Mouse (Mus musculus): ENCODE data around the gene Mrtfa. TPM values are rescaled to one million over a fixed set of nuclear protein-coding genes. Genes with fewer than 3 reads are reported as not detected.
"Not testable (repeated sequence)": the region's sequence is repeated elsewhere in the genome, so short reads cannot be mapped to it uniquely, and the experiment has no call there.

Mrtfa gene
- polyA plus RNA-seq, 1 experiment from 2014 or later, result 22.3 TPM

- Histone ChIP-seq H3K36me3 (ENCODE audit: control insufficient read depth, insufficient read depth, low read length) (no peaks in the 10 kb centered on the region), H3K4me1 (ENCODE audit: control insufficient read depth, insufficient read depth, low read length) (no peaks in the 10 kb centered on the region), H3K27me3 (ENCODE audit: control insufficient read depth, insufficient read depth, low read length) (no peaks in the 10 kb centered on the region), H3K4me3 (ENCODE audit: low read depth, low read length) (no peak overlapping the region), H3K27ac (replicated peaks; ENCODE audit: low read depth, low read length) (no peak overlapping the region), H3K9me3 (ENCODE audit: control insufficient read depth, low read length) (no peaks in the 10 kb centered on the region), H3K9ac (ENCODE audit: low read length) (no peak overlapping the region), H3K4me2 (ENCODE audit: low read depth, severe bottlenecking) (no peak overlapping the region)
- no peak for DNase-seq (ENCODE audit: low spot score)
- no peak for ATAC-seq (ENCODE audit: insufficient number of reproducible peaks, low FRiP score, low TSS enrichment, low read depth)
- WGBS, result 91% methylated on average over 3 of the region's 3 CpGs
These were observed 37.7 kb upstream of the Mrtfa start for GRCm38 (mm10) chr15:81228258-81228657.

- Histone ChIP-seq H3K4me3 (ENCODE audit: low read depth, low read length) (no peak overlapping the region), H3K36me3 (ENCODE audit: control insufficient read depth, insufficient read depth, low read length) (no peaks in the 10 kb centered on the region), H3K27me3 (ENCODE audit: control insufficient read depth, insufficient read depth, low read length) (no peaks in the 10 kb centered on the region), H3K4me1 (ENCODE audit: control insufficient read depth, insufficient read depth, low read length) (no peaks in the 10 kb centered on the region), H3K27ac (replicated peaks; ENCODE audit: low read depth, low read length) (no peak overlapping the region), H3K9ac (ENCODE audit: low read length) (no peak overlapping the region), H3K4me2 (ENCODE audit: low read depth, severe bottlenecking) (no peak overlapping the region), H3K9me3 (ENCODE audit: control insufficient read depth, low read length) (no peaks in the 10 kb centered on the region)
- no peak for DNase-seq (ENCODE audit: low spot score)
- no peak for ATAC-seq (ENCODE audit: insufficient number of reproducible peaks, low FRiP score, low TSS enrichment, low read depth)
- WGBS, result 89% methylated on average over 3 of the region's 3 CpGs
These were observed 36.7 kb upstream of the Mrtfa start for GRCm38 (mm10) chr15:81227275-81227674.

- 77% methylated on average over 4 of the region's 4 CpGs for WGBS
These were observed 36.2 kb upstream of the Mrtfa start for GRCm38 (mm10) chr15:81226796-81227195.

DNA sequence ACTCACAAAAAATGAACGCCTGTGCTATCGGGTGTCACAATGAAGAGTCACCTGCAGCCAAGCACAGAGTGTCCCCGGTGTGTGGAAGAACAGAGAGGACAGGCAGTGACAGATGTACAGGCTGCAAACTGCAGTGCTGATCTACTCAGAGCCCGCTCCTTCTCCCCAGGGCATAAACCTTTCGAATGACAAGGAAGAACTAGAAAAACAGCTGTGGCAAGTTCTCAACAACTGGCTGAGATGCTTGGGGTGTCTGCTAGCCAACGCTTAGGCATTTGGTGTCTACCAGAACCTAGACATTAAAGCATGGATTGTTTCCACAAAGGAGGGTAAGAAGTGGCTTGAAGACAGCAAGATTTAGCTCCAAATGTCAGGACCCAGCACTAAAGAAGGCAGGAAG is 35.2 kb upstream of the Mrtfa start:
- Histone ChIP-seq H3K4me1 (ENCODE audit: control insufficient read depth, insufficient read depth, low read length) (no peaks in the 10 kb centered on the region), H3K9ac (ENCODE audit: low read length) (no peak overlapping the region), H3K4me3 (ENCODE audit: low read depth, low read length) (no peak overlapping the region), H3K4me2 (ENCODE audit: low read depth, severe bottlenecking) (no peak overlapping the region), H3K27me3 (ENCODE audit: control insufficient read depth, insufficient read depth, low read length) (no peaks in the 10 kb centered on the region), H3K27ac (replicated peaks; ENCODE audit: low read depth, low read length) (no peak overlapping the region), H3K9me3 (ENCODE audit: control insufficient read depth, low read length) (no peaks in the 10 kb centered on the region), H3K36me3 (ENCODE audit: control insufficient read depth, insufficient read depth, low read length) (no peaks in the 10 kb centered on the region)
- DNase-seq (ENCODE audit: low spot score) (no peak), ATAC-seq (ENCODE audit: insufficient number of reproducible peaks, low FRiP score, low TSS enrichment, low read depth) (no peak)
- WGBS, result 73% methylated on average over 6 of the region's 6 CpGs

More at GRCm38 (mm10) chr15:81226796-81227195, 36.2 kb upstream of the Mrtfa start:
- H3K9me3 ChIP-seq (ENCODE audit: control insufficient read depth, low read length), result no peaks in the 10 kb centered on the region
- H3K36me3 ChIP-seq (ENCODE audit: control insufficient read depth, insufficient read depth, low read length), result no peaks in the 10 kb centered on the region
- H3K4me2 ChIP-seq (ENCODE audit: low read depth, severe bottlenecking), result no peak overlapping the region
- no peak overlapping the region for H3K27ac ChIP-seq (replicated peaks; ENCODE audit: low read depth, low read length)
- no peaks in the 10 kb centered on the region for H3K27me3 ChIP-seq (ENCODE audit: control insufficient read depth, insufficient read depth, low read length)
- ATAC-seq (ENCODE audit: insufficient number of reproducible peaks, low FRiP score, low TSS enrichment, low read depth) (no peak), DNase-seq (ENCODE audit: low spot score) (no peak)
- no peaks in the 10 kb centered on the region for H3K4me1 ChIP-seq (ENCODE audit: control insufficient read depth, insufficient read depth, low read length)
- no peak overlapping the region; the same call in 1 of the 2 replicates for H3K9ac ChIP-seq (ENCODE audit: low read length)
- no peak overlapping the region for H3K4me3 ChIP-seq (ENCODE audit: low read depth, low read length)

GRCm38 (mm10) chr15:81225016-81225415 is 34.5 kb upstream of the Mrtfa start:
- Histone ChIP-seq H3K4me1 (ENCODE audit: control insufficient read depth, insufficient read depth, low read length) (no peaks in the 10 kb centered on the region), H3K4me3 (ENCODE audit: low read depth, low read length) (no peak overlapping the region), H3K4me2 (ENCODE audit: low read depth, severe bottlenecking) (no peak overlapping the region), H3K9ac (ENCODE audit: low read length) (no peak overlapping the region), H3K27ac (replicated peaks; ENCODE audit: low read depth, low read length) (no peak overlapping the region), H3K9me3 (ENCODE audit: control insufficient read depth, low read length) (no peaks in the 10 kb centered on the region), H3K36me3 (ENCODE audit: control insufficient read depth, insufficient read depth, low read length) (no peaks in the 10 kb centered on the region), H3K27me3 (ENCODE audit: control insufficient read depth, insufficient read depth, low read length) (no peaks in the 10 kb centered on the region)
- DNase-seq (ENCODE audit: low spot score), result no peak
- 89% methylated on average over 10 of the region's 10 CpGs for WGBS
- ATAC-seq (ENCODE audit: insufficient number of reproducible peaks, low FRiP score, low TSS enrichment, low read depth), result no peak

DNA sequence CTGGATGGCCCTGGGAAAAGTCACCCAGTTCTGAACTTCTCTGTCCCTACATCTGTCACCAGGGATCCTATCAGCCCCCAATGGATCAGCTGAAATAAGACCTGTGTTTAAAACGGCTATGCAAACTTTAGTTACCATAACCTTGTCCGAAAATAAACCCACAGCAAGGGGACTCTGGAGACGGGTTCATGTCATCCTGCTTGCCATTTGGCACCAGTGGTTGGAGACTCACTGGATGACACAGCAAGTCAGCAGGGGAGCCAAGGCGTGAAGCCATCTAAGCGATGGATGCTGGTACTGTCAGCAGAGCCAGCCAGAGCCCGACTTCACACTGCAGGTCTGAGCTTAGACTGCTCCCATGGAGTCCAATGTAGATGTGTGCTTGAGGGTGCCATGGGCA is 30.9 kb upstream of the Mrtfa start:
- H3K27me3 ChIP-seq (ENCODE audit: control insufficient read depth, insufficient read depth, low read length), result no peaks in the 10 kb centered on the region
- H3K4me3 ChIP-seq (ENCODE audit: low read depth, low read length), result no peak overlapping the region
- H3K36me3 ChIP-seq (ENCODE audit: control insufficient read depth, insufficient read depth, low read length), result no peaks in the 10 kb centered on the region
- H3K4me1 ChIP-seq (ENCODE audit: control insufficient read depth, insufficient read depth, low read length), result no peaks in the 10 kb centered on the region
- no peak overlapping the region for H3K27ac ChIP-seq (replicated peaks; ENCODE audit: low read depth, low read length)
- H3K4me2 ChIP-seq (ENCODE audit: low read depth, severe bottlenecking), result no peak overlapping the region
- DNase-seq (ENCODE audit: low spot score) (no peak), ATAC-seq (ENCODE audit: insufficient number of reproducible peaks, low FRiP score, low TSS enrichment, low read depth) (no peak)
- 52% methylated on average over 6 of the region's 6 CpGs for WGBS
- no peak overlapping the region for H3K9ac ChIP-seq (ENCODE audit: low read length)
- no peaks in the 10 kb centered on the region for H3K9me3 ChIP-seq (ENCODE audit: control insufficient read depth, low read length)

DNA sequence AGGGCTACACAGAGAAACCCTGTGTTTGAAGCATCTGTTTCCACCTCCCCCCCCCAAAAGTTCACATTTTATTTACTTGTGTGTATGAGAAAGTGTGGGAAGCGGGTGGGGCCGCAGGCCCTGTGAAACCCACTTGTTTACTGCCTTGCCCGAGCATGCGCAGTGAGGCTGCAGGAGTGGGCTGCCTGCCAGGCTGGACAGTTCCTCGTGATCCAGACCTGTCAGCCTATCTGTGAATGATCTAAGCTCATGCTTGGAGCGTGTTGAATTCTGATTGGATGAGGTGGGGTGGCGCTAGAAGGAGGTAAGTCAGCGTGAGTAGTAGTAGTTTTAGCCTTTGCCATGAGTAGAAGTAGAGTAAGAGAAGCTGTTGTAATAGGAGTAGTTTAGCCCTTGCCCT is 29.5 kb upstream of the Mrtfa start:
- not testable (repeated sequence) for DNase-seq (ENCODE audit: low spot score); H3K9me3 ChIP-seq (ENCODE audit: control insufficient read depth, low read length); H3K27me3 ChIP-seq (ENCODE audit: control insufficient read depth, insufficient read depth, low read length); H3K9ac ChIP-seq (ENCODE audit: low read length); H3K27ac ChIP-seq (replicated peaks; ENCODE audit: low read depth, low read length); H3K36me3 ChIP-seq (ENCODE audit: control insufficient read depth, insufficient read depth, low read length); H3K4me3 ChIP-seq (ENCODE audit: low read depth, low read length); H3K4me2 ChIP-seq (ENCODE audit: low read depth, severe bottlenecking); ATAC-seq (ENCODE audit: insufficient number of reproducible peaks, low FRiP score, low TSS enrichment, low read depth); H3K4me1 ChIP-seq (ENCODE audit: control insufficient read depth, insufficient read depth, low read length)
- 75% methylated on average over 8 of the region's 8 CpGs for WGBS

DNA sequence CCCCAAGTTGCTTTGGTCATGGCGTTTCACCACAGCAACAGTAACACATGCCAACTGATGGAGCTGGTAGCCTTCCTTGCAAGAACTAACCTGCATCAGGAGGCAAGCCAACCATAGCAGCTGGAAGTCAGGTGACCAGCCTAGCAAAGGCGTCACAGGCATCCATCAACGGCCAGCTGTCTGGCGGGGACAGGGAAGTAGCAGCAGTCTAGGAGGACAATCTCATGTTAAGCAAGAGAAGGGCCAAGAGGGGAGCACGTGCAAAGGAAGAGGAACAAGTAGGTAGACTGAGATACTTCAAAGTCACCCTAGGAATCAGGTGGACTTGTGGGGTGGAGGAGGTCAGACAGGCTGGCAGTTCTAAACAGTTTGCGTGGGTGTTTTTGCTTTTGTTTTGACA is 28.5 kb upstream of the Mrtfa start:
- Histone ChIP-seq H3K9me3 (ENCODE audit: control insufficient read depth, low read length) (no peaks in the 10 kb centered on the region), H3K27ac (replicated peaks; ENCODE audit: low read depth, low read length) (no peak overlapping the region), H3K4me3 (ENCODE audit: low read depth, low read length) (no peak overlapping the region), H3K4me2 (ENCODE audit: low read depth, severe bottlenecking) (no peak overlapping the region), H3K27me3 (ENCODE audit: control insufficient read depth, insufficient read depth, low read length) (no peaks in the 10 kb centered on the region), H3K36me3 (ENCODE audit: control insufficient read depth, insufficient read depth, low read length) (no peaks in the 10 kb centered on the region), H3K9ac (ENCODE audit: low read length) (no peak overlapping the region), H3K4me1 (ENCODE audit: control insufficient read depth, insufficient read depth, low read length) (no peaks in the 10 kb centered on the region)
- ATAC-seq (ENCODE audit: insufficient number of reproducible peaks, low FRiP score, low TSS enrichment, low read depth) (no peak), DNase-seq (ENCODE audit: low spot score) (no peak)
- 76% methylated on average over 6 of the region's 6 CpGs for WGBS

- no peaks in the 10 kb centered on the region for H3K27me3 ChIP-seq (ENCODE audit: control insufficient read depth, insufficient read depth, low read length)
- H3K4me2 ChIP-seq (ENCODE audit: low read depth, severe bottlenecking), result no peak overlapping the region
- H3K27ac ChIP-seq (replicated peaks; ENCODE audit: low read depth, low read length), result no peak overlapping the region
- WGBS, result 88% methylated on average over 19 of the region's 19 CpGs
- H3K4me3 ChIP-seq (ENCODE audit: low read depth, low read length), result no peak overlapping the region
- no peaks in the 10 kb centered on the region for H3K36me3 ChIP-seq (ENCODE audit: control insufficient read depth, insufficient read depth, low read length)
- no peaks in the 10 kb centered on the region for H3K4me1 ChIP-seq (ENCODE audit: control insufficient read depth, insufficient read depth, low read length)
- no peak overlapping the region for H3K9ac ChIP-seq (ENCODE audit: low read length)
- H3K9me3 ChIP-seq (ENCODE audit: control insufficient read depth, low read length), result no peaks in the 10 kb centered on the region
- ATAC-seq (ENCODE audit: insufficient number of reproducible peaks, low FRiP score, low TSS enrichment, low read depth), result no peak
- DNase-seq (ENCODE audit: low spot score), result no peak
These were observed 26.5 kb upstream of the Mrtfa start for GRCm38 (mm10) chr15:81216906-81217653.

All from limb, embryonic 11.5 days (tissue).